Mouse (Mus musculus): ENCODE results near the gene Slc25a26. TPM values are rescaled to one million over a fixed set of nuclear protein-coding genes. Genes with fewer than 3 reads are reported as not detected.
A peak's percentile ranks its signal among the peaks of the same experiment; 100 is the strongest.

The Slc25a26 gene
- total RNA-seq, 4 experiments from 2014 or later, result 14.5 to 19.0 (median 17.9) TPM

DNA sequence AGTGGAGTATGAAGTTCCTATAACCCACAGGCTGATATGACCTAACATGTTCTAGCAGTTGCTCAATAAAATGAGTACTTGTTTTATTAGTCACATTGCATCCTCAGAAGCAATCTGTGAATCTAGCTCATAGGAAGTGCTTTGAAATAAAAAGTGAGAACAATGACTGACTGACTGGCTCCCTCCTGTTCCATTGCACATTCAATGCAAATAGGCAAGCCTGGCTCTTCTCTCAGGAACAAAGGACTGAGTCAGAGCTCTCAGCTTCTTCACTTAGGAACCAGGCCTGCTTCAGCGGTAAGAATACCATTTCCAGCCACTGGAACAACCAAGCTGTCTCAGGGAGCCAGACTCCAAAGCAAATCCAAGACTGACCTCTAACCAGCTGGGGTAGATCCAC is 135.2 kb downstream of the Slc25a26 start:
- no peak for DNase-seq (ENCODE audit: low spot score in 2 of 2)

DNA sequence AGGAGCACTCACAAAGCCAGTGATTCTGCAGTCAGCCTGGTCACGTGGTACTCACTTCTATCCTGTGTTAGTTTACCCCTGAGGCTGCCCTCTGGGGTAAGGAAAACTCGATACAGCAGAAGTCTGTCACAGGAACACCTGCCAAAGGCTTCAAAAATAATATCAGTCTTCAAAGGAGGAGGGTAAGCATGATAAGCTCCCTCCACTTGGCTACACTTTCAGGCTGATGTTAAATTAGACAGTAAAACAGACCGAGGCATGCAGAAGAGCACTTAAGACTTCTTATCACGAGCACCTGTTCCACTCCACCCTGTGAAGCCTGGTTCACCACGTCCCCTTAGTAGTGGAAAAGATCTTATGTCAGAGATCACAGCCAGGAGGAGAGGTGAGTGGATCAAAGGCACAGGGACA is 136.9 kb downstream of the Slc25a26 start:
- DNase-seq (ENCODE audit: low spot score in 2 of 2), result no peak

DNA sequence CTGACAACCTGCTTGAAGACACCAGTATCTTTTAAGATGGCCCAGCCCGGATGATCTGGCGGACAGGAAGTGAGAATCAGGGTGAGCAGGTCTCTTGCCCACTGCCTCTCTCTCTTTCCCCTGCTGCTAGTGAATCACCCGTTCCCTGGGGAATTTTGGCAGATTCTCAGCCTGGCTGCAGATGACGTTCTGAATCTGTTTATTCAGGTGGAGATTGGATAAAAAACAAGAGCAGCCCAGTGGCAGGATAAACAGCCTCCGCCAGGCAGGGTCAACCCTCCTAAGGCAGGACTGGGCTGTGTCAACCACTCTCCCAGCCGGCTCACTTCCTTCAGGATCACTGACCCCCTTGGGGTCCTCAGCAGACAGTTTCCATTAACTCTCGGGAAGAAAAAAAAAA is 140.2 kb downstream of the Slc25a26 start:
- peak in 1 of 2 experiments; percentile 39 for DNase-seq (ENCODE audit: low spot score in 2 of 2)

DNA sequence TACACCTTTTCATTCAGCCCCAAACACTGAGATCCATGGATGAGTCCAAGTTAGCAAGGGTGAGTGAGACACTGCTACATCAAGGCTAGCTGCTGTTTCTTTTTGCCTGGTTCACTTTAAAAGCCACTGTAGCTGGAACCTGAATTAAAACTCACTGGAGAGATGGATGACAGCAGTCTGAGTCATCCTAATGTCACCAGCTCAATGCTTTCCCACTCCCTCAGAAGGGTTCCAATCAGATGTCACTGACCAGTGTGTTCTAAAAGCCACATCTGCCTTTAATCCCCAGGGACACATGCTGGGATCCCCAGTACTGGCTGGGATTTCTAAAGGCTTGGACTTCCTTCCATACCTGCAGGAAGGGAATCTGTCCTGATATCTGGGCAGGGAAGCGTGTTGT is 141.9 kb downstream of the Slc25a26 start:
- DNase-seq (ENCODE audit: low spot score in 2 of 2), result no peak

DNA sequence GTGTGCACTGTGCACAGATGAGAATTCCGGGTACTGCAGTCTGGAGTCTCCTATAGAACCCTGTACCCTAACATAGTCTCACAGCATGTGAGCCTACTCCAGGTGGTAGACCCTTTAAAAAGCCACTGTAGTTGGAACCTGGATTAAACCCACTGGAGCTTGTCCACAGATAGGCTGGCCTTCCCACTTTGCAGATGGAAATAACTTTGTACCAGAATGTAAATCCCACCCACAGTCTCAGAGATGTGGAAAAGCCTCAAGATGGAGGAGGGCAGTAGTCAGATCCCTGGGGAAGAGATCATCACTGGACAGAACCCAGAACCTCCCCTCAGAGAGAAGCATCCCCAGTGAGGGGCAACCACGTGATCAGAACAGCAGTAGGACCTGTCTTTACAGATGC is 143.9 kb downstream of the Slc25a26 start:
- DNase-seq (ENCODE audit: low spot score in 2 of 2), result no peak

DNA sequence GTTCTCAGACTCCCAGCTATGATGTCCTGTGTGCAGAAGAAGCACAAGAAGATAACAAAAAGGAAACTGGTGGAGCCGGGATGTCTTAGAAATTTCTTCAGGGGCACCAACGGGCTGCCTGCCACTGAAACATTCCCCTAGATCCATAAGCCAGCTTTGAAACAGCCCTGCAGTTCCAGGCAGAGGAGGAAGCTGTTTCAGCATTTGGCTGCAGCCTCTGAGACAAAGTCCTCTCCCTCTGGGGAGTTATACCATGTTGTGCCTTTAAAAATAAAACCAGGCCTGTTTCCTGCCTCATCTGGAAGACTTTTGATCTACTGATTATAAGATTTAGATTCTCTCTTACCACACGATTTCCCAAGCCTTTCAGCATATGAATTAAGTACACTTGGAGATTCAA is 144.5 kb downstream of the Slc25a26 start:
- no peak for DNase-seq (ENCODE audit: low spot score in 2 of 2)

DNA sequence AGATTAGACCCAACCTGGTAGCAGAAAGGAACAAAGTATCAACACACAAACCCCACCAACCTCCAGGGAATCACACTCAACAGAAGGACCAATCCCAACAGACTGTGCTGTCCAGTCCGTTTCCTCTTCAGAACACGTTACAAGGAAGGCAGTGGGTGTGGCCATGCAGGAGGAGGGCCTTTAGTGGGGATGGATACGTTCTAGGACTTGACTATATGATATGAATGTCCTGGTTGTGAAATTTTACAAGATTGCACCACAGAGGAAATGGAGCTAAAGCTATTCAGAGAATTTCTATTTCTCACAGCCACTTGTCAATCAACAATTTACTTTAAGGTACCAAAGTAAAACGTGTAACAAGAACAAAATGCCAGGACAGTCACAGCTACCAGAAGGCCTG is 145.6 kb downstream of the Slc25a26 start:
- DNase-seq (ENCODE audit: low spot score in 2 of 2), result no peak

DNA sequence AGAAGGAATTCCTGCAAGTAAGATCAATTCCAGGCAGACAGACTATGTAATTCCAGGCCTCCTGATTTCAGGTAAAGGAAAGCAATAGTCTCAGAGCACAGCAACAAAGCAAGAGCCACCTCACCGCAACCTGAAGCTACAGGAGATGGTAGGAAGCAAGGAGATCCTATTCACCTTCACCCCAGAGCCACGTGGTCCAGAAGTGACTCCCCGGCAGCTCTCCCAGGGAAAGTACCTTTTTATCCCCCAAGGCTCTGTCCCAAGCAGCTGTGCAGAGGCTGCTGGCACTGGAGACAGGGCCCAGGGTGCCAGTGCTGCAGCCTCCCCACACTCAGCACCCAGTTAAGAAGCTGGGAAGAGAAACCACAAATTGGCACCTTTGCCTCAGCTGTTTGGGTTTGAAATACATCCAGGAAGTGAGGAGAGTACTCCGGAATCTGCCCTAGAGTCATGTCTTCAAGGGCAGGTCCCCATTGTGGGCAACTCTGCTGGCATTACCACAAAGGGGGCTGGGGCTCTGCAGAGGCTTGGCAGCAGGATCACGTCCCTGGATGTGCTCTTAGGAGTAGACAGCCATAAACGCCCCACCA is 146.2 kb downstream of the Slc25a26 start:
- DNase-seq (ENCODE audit: low spot score in 2 of 2), result no peak

DNA sequence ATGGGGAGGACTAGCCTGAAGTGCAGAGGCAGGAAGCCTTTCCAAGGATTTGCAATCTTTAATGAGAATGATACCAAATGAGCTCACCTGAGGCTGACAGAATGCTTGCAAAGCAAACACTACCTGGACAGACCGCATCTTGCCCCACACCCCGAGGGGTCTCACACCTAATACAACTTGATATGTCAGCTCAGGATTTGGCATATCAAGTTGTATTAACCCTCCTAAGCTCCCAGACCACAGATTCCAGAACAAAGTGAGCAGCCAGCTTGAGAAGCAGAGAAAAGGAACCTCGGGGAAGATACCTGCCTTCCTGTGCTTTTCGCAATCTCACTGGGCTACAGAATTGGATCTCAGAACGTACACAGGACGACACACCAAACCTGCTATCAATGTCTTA is 146.8 kb downstream of the Slc25a26 start:
- DNase-seq (ENCODE audit: low spot score in 2 of 2), result no peak

DNA sequence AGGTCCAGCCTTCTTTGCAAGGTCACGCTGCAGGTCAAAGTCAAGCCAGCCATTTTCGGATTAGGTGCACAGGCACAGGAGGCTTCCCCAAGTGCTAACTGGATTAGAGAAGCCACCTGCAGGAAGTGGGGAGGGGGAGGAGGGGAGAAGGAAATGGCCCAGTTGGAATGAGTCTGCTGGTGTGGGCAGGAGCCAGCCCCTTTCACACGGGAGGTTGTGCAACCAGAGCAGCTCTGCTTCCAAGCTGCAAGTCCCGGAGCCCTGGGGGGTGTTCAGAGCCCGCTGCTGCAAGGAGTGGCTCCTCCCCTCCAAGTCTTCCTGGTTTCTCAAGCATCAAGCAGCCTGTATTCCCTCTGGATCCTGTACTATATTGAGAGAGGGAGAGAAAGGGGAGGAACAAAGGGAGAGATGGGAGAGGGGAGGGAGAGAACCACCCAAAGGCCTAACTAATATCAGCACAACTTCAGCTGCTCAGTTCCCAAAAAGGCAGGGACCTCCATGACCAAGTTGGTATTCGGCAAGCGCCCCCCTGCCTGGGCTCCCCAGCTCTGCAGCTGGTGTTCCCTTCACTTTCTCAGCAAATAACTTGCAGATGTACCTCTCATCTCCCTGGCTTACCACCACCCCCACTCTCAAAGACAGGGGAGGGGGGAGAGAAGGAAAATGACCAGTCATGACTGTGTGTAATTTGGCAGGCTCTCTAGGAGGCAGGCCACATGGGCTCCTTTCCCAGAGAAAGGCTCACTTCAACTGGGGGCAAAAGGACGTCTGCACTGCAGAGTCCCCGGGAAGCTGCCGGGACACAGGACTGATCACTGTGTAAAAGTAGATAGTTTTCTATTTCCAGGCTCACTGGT is 147.7 kb downstream of the Slc25a26 start:
- peak; percentile 76 to 82 for DNase-seq (ENCODE audit: low spot score in 2 of 2)

DNA sequence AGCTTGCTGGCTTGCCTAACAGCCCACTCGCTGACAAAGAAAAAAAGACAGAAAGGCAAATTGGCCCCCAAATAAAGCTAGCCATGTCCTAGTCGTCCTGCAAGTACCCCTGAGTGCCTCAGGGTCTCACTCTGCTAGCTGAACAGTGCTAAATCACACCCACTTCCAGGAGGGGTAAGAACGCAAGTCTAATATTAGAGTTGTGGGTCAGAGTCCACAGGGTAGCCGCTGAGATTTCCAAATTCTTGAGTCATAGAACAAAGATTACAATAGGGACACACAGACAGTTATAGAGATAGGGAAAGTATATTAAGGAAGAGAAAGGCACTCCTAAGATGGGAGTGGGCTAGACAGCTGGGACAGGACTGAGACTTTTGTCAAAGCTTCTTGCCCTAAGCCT is 148.4 kb downstream of the Slc25a26 start:
- DNase-seq (ENCODE audit: low spot score in 2 of 2), result no peak

DNA sequence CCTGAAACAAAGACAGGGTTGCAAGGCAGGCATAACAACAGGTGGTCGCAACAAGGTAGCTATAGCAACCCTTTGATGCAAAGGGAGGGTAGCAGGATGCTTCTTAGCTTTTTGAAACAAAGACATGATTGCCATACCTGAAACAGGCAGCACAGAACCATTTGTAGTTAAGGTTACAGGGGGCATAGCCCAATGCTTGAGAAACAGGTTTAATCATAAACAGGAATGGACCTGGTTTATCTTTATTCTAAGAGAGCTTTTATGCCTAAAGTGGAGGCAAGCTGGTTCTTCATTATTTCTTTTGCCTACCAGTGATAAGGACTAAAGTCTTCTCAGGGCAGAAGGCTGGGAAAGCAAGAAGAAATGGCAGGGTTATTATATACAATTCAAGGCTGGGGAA is 149.5 kb downstream of the Slc25a26 start:
- DNase-seq (ENCODE audit: low spot score in 2 of 2), result no peak

DNA sequence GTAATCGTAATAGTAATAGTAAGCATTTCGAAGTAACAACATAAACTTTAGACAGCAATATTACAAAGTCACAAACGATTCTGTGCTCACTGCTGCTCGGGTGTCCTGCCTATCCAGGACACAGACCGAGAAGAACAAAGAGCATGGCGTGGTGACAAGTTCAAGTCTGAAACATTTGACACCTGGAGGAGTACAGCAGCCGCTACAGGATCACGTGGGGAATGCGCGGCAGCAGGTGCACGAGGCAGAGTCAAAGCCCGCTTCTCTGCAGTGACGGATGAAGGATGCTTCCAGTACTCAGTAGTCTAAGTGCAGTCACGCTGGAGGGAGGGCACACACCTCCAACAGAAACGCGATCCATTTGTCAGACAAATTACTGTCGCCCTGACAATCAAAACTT is 151.4 kb downstream of the Slc25a26 start:
- DNase-seq (ENCODE audit: low spot score in 2 of 2), result no peak

DNA sequence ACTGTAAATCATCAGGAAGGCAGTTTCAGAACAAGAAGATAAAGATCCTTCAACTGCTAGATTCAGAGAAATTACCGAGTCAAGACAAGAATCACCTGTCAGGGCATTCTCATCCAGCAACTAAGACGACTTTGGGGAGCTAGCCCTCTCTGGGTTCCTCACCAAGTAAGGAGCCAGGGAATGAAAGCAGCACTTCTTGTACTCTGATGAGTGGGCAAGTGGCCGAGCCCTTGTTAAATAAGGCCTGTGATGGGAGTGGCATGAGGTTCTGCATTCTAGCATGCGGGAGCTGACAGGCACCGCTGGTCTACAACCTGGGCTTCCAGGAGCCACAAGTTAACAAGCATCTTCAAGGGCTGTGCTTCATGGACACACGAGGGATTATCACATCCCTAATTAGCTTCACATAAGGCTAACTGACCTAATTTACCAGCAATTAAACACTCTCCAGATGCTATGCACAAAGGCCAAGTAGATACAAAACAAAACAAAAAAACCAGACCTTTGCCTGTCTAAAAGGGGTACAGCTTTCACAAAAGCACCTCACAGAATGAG is 152.6 kb downstream of the Slc25a26 start:
- DNase-seq (ENCODE audit: low spot score in 2 of 2), result no peak

DNA sequence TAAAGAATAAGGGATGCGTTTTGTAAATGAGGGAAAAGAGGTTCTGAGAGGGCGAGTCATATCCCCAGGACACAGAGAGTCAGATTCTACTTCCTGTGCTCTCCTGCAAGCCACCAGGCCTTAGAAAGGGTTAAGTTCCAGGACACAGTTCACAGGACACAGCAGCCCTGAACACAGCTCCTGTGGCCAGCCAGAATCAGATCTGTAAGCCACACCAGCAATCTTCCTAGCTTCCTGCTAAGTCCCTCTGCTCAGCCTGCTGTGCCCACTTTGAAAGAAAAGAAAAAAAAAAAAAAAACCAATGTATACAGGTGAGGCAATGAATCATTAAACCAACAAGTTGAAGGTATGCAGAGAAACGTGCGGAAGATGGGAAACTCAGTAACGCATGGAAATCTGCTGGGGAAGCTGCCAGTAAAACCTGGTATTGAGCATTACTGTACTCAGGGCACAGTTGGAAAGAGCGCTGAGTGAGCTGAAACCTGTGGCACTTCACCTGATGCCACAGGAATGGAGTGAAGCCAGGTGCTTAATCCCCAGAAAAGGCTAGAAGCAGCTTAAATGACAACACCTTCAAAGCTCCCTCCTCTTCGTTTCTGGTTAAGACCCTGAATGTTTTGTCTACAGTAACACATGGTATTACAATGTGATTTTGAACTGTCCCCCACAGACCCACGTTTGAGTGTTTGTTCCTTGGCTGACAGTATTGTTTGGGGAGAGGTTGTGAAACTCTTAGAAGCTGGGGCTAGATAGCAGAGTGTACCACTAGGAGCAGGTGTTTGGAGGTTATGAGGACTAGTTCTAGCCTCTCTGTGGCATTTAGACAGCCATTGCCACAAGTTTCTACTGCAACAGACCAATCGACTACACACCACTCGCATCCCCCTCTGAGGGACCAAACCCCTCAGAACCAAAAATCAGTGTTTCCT is 153.5 kb downstream of the Slc25a26 start:
- DNase-seq (ENCODE audit: low spot score in 2 of 2), result no peak

Small RNAs within 50 kb of the gene (microRNA-seq; reads per million reads assigned to microRNA genes)
- not detected for gene Mir7041

Other genes starting within 250 kb of the Slc25a26 start
- 1 to 10 TPM; 1.7 to 5.1 (median 2.0) TPM for gene Magi1, start 216.4 kb upstream of the Slc25a26 start, total RNA-seq (2022)
- 10 to 100 TPM; 43.8 to 49.3 (median 48.3) TPM for gene Lrig1, start 199.8 kb downstream of the Slc25a26 start, total RNA-seq (2022)